In genomic region chr3:115746511-115746910, GRCm38 (mm10) we compare ENCODE assay signal across 25 mouse cellular contexts.
"Had no signal": no experiment of that assay in that cellular context is flagged by ENCODE, and none has a peak within 500 bp of the region (broad histone marks: within the 10 kb centered on the region; RNA-seq: fewer than 3 reads in every experiment).

No protein-coding gene starts in this region.

- H3K4me1 ChIP-seq: heart, embryonic 10.5 days; heart, embryonic 12.5 days; hindbrain, embryonic 10.5 days; hindbrain, embryonic 12.5 days; intestine, embryonic 15.5 days; limb, embryonic 10.5 days; limb, embryonic 12.5 days had no signal

- H3K36me3 ChIP-seq: heart, embryonic 10.5 days; heart, embryonic 12.5 days; hindbrain, embryonic 10.5 days; hindbrain, embryonic 12.5 days; intestine, embryonic 15.5 days; limb, embryonic 10.5 days; limb, embryonic 12.5 days had no signal

- H3K9ac ChIP-seq: heart, embryonic 12.5 days; hindbrain, embryonic 12.5 days; hindbrain, embryonic 14.5 days; intestine, embryonic 15.5 days; limb, embryonic 12.5 days; liver, embryonic 14.5 days had no signal

- H3K9me3 ChIP-seq: heart, embryonic 10.5 days; heart, embryonic 12.5 days; hindbrain, embryonic 10.5 days; hindbrain, embryonic 12.5 days; intestine, embryonic 15.5 days; limb, embryonic 10.5 days; limb, embryonic 12.5 days had no signal

- ATAC-seq: hindbrain, embryonic 16.5 days; inflammation-experienced regulatory T-cells, adult 6 months; intestine, embryonic 15.5 days; intestine, postnatal 0 days had no signal

- H3K4me2 ChIP-seq: heart, embryonic 12.5 days; hindbrain, embryonic 12.5 days; hindbrain, embryonic 14.5 days; intestine, embryonic 15.5 days; limb, embryonic 12.5 days had no signal

- H3K4me3 ChIP-seq: heart, embryonic 10.5 days; heart, embryonic 12.5 days; hindbrain, embryonic 10.5 days; hindbrain, embryonic 12.5 days; intestine, embryonic 15.5 days; layer of hippocampus, adult 2 months; left cerebral cortex, adult 2 months; limb, embryonic 10.5 days; limb, embryonic 12.5 days had no signal

- DNase-seq: gastrocnemius, postnatal 14 days; gastrocnemius, postnatal 36 days; heart, adult 11 months; heart, postnatal 10 days; heart, postnatal 4 days; kidney, adult 18-20 months; kidney, adult 8-10 months; kidney, postnatal 10 days; kidney, postnatal 25 days; kidney, postnatal 4 days; liver had no signal

- H3K27me3 ChIP-seq: heart, embryonic 12.5 days; hindbrain, embryonic 12.5 days; intestine, embryonic 15.5 days; limb, embryonic 12.5 days had no signal

- H3K27ac ChIP-seq: heart, embryonic 10.5 days; hindbrain, embryonic 10.5 days; hindbrain, embryonic 12.5 days; hindbrain, embryonic 14.5 days; intestine, embryonic 15.5 days; layer of hippocampus, adult 2 months; left cerebral cortex, adult 2 months; limb, embryonic 10.5 days; limb, embryonic 12.5 days; liver, embryonic 14.5 days had no signal
